Mouse (Mus musculus) stomach, embryonic 14.5 days (tissue): Measurements from ENCODE around the gene Pxmp4. TPM values are rescaled to one million over a fixed set of nuclear protein-coding genes. Genes with fewer than 3 reads are reported as not detected.

Experiments used
- ATAC-seq: fragments of 200-750 bp; cut with Nextera tagmentation; 2 replicates; pipeline ENCODE4 v1.8.0; 2017; ENCODE audit warnings: low read depth, moderate TSS enrichment; ENCODE audit not compliant: insufficient number of reproducible peaks, insufficient read depth, low FRiP score
- H3K27ac ChIP-seq: fragments of 300-500 bp; sonication (generic); 2 replicates; pipeline ENCODE4 v1.5.1; 2014; ENCODE audit warnings: mild to moderate bottlenecking, low read length, moderate library complexity, mixed read lengths
- H3K27me3 ChIP-seq: fragments of 300-500 bp; sonication (generic); 2 replicates; pipeline ENCODE4 v1.6.1; 2014; ENCODE audit warnings: low read length, control low read depth, mixed read lengths; ENCODE audit not compliant: control insufficient read depth, insufficient read depth
- H3K36me3 ChIP-seq: fragments of 300-500 bp; sonication (generic); 2 replicates; pipeline ENCODE4 v1.6.1; 2014; ENCODE audit warnings: mild to moderate bottlenecking, control low read depth, low read length, moderate library complexity, mixed read lengths; ENCODE audit not compliant: control insufficient read depth, insufficient read depth
- H3K4me1 ChIP-seq: fragments of 300-500 bp; sonication (generic); 2 replicates; pipeline ENCODE4 v1.6.1; 2014; ENCODE audit warnings: low read length, control low read depth, mixed read lengths; ENCODE audit not compliant: control insufficient read depth, insufficient read depth
- H3K4me2 ChIP-seq: fragments of 300-500 bp; sonication (generic); replicated peaks from 2 replicates; pipeline ENCODE4 v1.6.1; 2014; ENCODE audit warnings: low read depth, low read length, control low read depth
- H3K4me3 ChIP-seq: fragments of 300-500 bp; sonication (generic); 2 replicates; pipeline ENCODE4 v1.5.1; 2014; ENCODE audit warnings: low read depth, low read length, control low read depth
- H3K9ac ChIP-seq: fragments of 300-500 bp; sonication (generic); replicated peaks from 2 replicates; pipeline ENCODE4 v1.6.1; 2014; ENCODE audit warnings: low read depth, mild to moderate bottlenecking, control low read depth, low read length, moderate library complexity, mixed read lengths
- H3K9me3 ChIP-seq: fragments of 300-500 bp; sonication (generic); 2 replicates; pipeline ENCODE4 v1.6.1; 2016; ENCODE audit warnings: low read depth, low read length, control low read depth; ENCODE audit not compliant: control insufficient read depth
- WGBS: fragments of 180-500 bp; shearing (Covaris S2); extraction: QIAGEN DNeasy Blood & Tissue Kit; methylation state at CpG from one replicate; pipeline ENCODE4 v1.1.7; 2014; 5-methylcytosine and 5-hydroxymethylcytosine counted together
- polyA plus RNA-seq: library from polyadenylated mRNA; unstranded; fragments of >200 nt; fragmentation: Nextera tagmentation; extraction: Ambion mirVana; gene quantifications from 2 replicates; pipeline ENCODE4 v1.2.1, GENCODE M21; 2014

Pxmp4 gene
- polyA plus RNA-seq, 1 experiment from 2014 or later: 29.5 TPM

DNA sequence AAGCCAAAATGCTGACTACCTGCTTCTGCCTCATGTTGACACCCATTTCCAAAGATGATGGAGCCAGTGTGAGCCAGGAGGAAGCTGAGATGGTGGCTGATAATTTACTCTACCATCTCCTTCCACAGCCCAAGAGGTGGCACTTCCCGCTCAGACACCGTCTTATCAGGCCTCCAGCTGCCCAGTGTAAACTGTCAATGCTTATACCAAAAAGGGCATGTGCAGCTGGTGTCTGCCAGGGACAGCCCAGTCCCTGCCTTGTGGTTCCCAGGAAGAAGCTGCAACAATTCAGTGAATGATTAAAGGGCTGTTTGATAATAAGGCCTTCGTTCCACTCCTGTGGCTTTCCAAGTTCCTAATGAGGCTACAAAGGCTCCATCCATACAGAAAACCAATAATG lies 64.8 kb downstream of the Pxmp4 start:
- Histone ChIP-seq H3K4me1 (0 out of 2 replicates have a peak, but pooled peaks cover 6% of the 10 kb centered on the region), H3K4me3 (no peak overlapping the region), H3K36me3 (peaks cover 17% of the 10 kb centered on the region; the same call in 1 of the 2 replicates), H3K27me3 (no peaks in the 10 kb centered on the region), H3K9me3 (no peaks in the 10 kb centered on the region), H3K27ac (peak overlapping the region; percentile 2; the same call in 1 of the 2 replicates), H3K9ac (no peak overlapping the region), H3K4me2 (no peak overlapping the region)
- ATAC-seq: no peak
- 26% methylated on average over 3 of the region's 3 CpGs for WGBS

DNA sequence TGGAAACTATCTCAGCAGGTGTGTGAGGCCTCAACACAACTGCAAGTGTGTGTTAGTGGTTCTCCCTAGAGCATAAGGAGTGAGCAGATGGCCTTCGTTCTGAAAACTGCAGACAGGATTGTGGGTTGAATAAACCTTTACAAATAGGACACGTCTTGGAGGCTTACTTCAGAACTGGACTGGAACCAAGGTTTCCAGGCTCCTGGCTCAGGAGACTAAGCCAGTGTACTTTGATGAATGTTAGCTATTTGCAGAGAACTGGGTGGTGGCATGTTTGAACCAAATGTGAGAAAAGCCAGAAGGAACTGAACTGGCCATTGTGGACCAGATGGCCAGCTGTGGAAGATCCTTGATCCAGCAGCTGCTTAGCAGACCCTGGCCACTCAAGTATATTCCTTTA lies 65.2 kb downstream of the Pxmp4 start:
- no peak overlapping the region for H3K4me2 ChIP-seq
- 33% methylated on average over 2 of the region's 2 CpGs for WGBS
- H3K9me3 ChIP-seq: no peaks in the 10 kb centered on the region
- H3K4me1 ChIP-seq: 0 out of 2 replicates have a peak, but pooled peaks cover 6% of the 10 kb centered on the region
- H3K9ac ChIP-seq: no peak overlapping the region
- H3K4me3 ChIP-seq: no peak overlapping the region
- H3K27me3 ChIP-seq: no peaks in the 10 kb centered on the region
- ATAC-seq: peak; percentile 65; the same call in 1 of the 2 replicates
- peak overlapping the region; percentile 80 for H3K27ac ChIP-seq
- peaks cover 17% of the 10 kb centered on the region; the same call in 1 of the 2 replicates for H3K36me3 ChIP-seq

Other genes with a start within 250 kb of the Pxmp4 start
- gene Cdk5rap1, start 230.7 kb downstream of the Pxmp4 start, polyA plus RNA-seq: 12.2 and 15.8 TPM in 2 replicates
- gene Snta1, start 195.6 kb downstream of the Pxmp4 start, polyA plus RNA-seq: 2.4 and 3.1 TPM in 2 replicates
- 43.6 and 45.3 TPM in 2 replicates for gene Cbfa2t2, start 167.2 kb downstream of the Pxmp4 start, polyA plus RNA-seq
- gene 1700003F12Rik, start 56.6 kb downstream of the Pxmp4 start, polyA plus RNA-seq: 0.77 and 0.91 TPM in 2 replicates
- gene Actl10, start 51.9 kb downstream of the Pxmp4 start, polyA plus RNA-seq: 0.17 TPM in 1 of 2 replicates, not detected in the other
- gene Necab3, start 44.8 kb downstream of the Pxmp4 start, polyA plus RNA-seq: 3.2 and 4.1 TPM in 2 replicates
- 7.4 and 9.8 TPM in 2 replicates for gene E2f1, start 33.8 kb downstream of the Pxmp4 start, polyA plus RNA-seq
- 0.80 and 1.0 TPM in 2 replicates for gene Zfp341, start 9.6 kb upstream of the Pxmp4 start, polyA plus RNA-seq
- gene 4930519P11Rik, start 9.7 kb upstream of the Pxmp4 start, polyA plus RNA-seq: not detected in 2 replicates
- 18.4 and 19.1 TPM in 2 replicates for gene Chmp4b, start 48.0 kb upstream of the Pxmp4 start, polyA plus RNA-seq
- gene Gm14214, start 166.3 kb upstream of the Pxmp4 start, polyA plus RNA-seq: not detected in 2 replicates
- gene Raly, start 187.4 kb upstream of the Pxmp4 start, polyA plus RNA-seq: 77.4 and 84.1 TPM in 2 replicates
- 0.76 TPM in 1 of 2 replicates, not detected in the other for gene a, start 187.7 kb upstream of the Pxmp4 start, polyA plus RNA-seq